Mouse (Mus musculus) myocyte (in vitro differentiated cells): ENCODE results near the gene Usp10. TPM values are rescaled to one million over a fixed set of nuclear protein-coding genes. Genes with fewer than 3 reads are reported as not detected.

Experiments used
- H3K27me3 ChIP-seq: one replicate; pipeline ENCODE4 v1.6.1; 2011; ENCODE audit not compliant: control insufficient read depth, insufficient read depth, insufficient read length
- H3K36me3 ChIP-seq: one replicate; pipeline ENCODE4 v1.6.1; 2011; ENCODE audit not compliant: control insufficient read depth, insufficient read depth
- H3K4me2 ChIP-seq: one replicate; pipeline ENCODE4 v1.6.1; 2011; ENCODE audit warnings: low read depth, control low read depth
- H3K4me3 ChIP-seq: one replicate; pipeline ENCODE4 v1.5.1; 2011; ENCODE audit warnings: mild to moderate bottlenecking, control low read depth, moderate library complexity
- H3K79me2 ChIP-seq: one replicate; pipeline ENCODE4 v1.6.1; 2011; ENCODE audit not compliant: control insufficient read depth, insufficient read depth
- H3ac ChIP-seq: one replicate; pipeline ENCODE4 v1.6.1; 2011; ENCODE audit not compliant: control insufficient read depth, insufficient read length
- CEBPB ChIP-seq: IDR thresholded peaks from 2 replicates; pipeline ENCODE4 v1.6.1; 2011; ENCODE audit warnings: mild to moderate bottlenecking, moderate library complexity; ENCODE audit not compliant: poor library complexity, insufficient read depth, severe bottlenecking
- E2F4 ChIP-seq: IDR thresholded peaks from one replicate; pipeline ENCODE4 v1.6.1; 2011; ENCODE audit warnings: mild to moderate bottlenecking, control low read depth, moderate library complexity; ENCODE audit not compliant: insufficient read depth
- MAX ChIP-seq: IDR thresholded peaks from one replicate; pipeline ENCODE4 v1.6.1; 2011; ENCODE audit warnings: low read depth, mild to moderate bottlenecking, control low read depth
- MYOD1 ChIP-seq, 3 experiments: IDR thresholded peaks; one replicate each; pipeline ENCODE4 v1.6.1; 2011; ENCODE audit warnings: control low read depth in 2 of 3, low read depth in 2 of 3, mild to moderate bottlenecking in 2 of 3, moderate library complexity in 1 of 3; ENCODE audit not compliant: insufficient read length in 2 of 3, control insufficient read depth in 1 of 3
- MYOG ChIP-seq, 3 experiments: IDR thresholded peaks; one replicate each; pipeline ENCODE4 v1.6.1; 2011; ENCODE audit warnings: control low read depth in 2 of 3, low read depth in 2 of 3, mild to moderate bottlenecking in 2 of 3; ENCODE audit not compliant: insufficient read length in 2 of 3, control insufficient read depth in 1 of 3, insufficient read depth in 1 of 3
- POLR2A ChIP-seq: IDR thresholded peaks from one replicate; pipeline ENCODE4 v1.6.1; 2011; ENCODE audit warnings: low read depth, mild to moderate bottlenecking, control low read depth, moderate library complexity; ENCODE audit not compliant: insufficient read length
- POLR2AphosphoS2 ChIP-seq: IDR thresholded peaks from one replicate; pipeline ENCODE4 v1.6.1; 2011; ENCODE audit warnings: low read depth, control low read depth; ENCODE audit not compliant: insufficient read length
- REST ChIP-seq: IDR thresholded peaks from one replicate; pipeline ENCODE4 v1.6.1; 2011; ENCODE audit warnings: mild to moderate bottlenecking, control low read depth, moderate library complexity; ENCODE audit not compliant: insufficient read depth, insufficient read length
- SRF ChIP-seq: IDR thresholded peaks from one replicate; pipeline ENCODE4 v1.6.1; 2011; ENCODE audit warnings: low read depth; ENCODE audit not compliant: control insufficient read depth, insufficient read length
- TCF12 ChIP-seq: IDR thresholded peaks from one replicate; pipeline ENCODE4 v1.6.1; 2011; ENCODE audit warnings: mild to moderate bottlenecking, control low read depth; ENCODE audit not compliant: poor library complexity, insufficient read depth, severe bottlenecking
- TCF3 ChIP-seq: IDR thresholded peaks from one replicate; pipeline ENCODE4 v1.6.1; 2011; ENCODE audit warnings: low read depth, control low read depth; ENCODE audit not compliant: insufficient read length
- USF1 ChIP-seq: IDR thresholded peaks from one replicate; pipeline ENCODE4 v1.6.1; 2011; ENCODE audit warnings: low read depth, mild to moderate bottlenecking, control low read depth, moderate library complexity
- polyA plus RNA-seq: library from polyadenylated mRNA; unstranded; fragments of >200 nt; fragmentation: generic; extraction: Trizol; gene quantifications from one replicate; pipeline ENCODE4 v1.2.1, GENCODE M21; 2012; ENCODE audit warnings: missing spikeins

The Usp10 gene
- polyA plus RNA-seq, 1 experiment, result 59.3 TPM

- Histone ChIP-seq H3K79me2 (no peaks in the 10 kb centered on the region), H3K4me3 (no peak overlapping the region), H3K4me2 (no peak overlapping the region)
Measured at GRCm38 (mm10) chr8:119994114-119994513, 84.0 kb downstream of the Usp10 start.

GRCm38 (mm10) chr8:119994556-119994955 is 84.4 kb downstream of the Usp10 start:
- Histone ChIP-seq H3K27me3 (peaks cover 32% of the 10 kb centered on the region), H3K4me2 (no peak overlapping the region), H3K4me3 (no peak overlapping the region), H3ac (no peak overlapping the region), H3K79me2 (no peaks in the 10 kb centered on the region), H3K36me3 (no peaks in the 10 kb centered on the region)
- no peak for TF ChIP-seq USF1
- TF ChIP-seq SRF, result no peak
- no peak for TF ChIP-seq POLR2A
- no peak for TF ChIP-seq MAX
- TF ChIP-seq TCF3, result no peak
- TF ChIP-seq REST, result no peak
- no peak for TF ChIP-seq CEBPB
- no peak for TF ChIP-seq MYOD1 (IDR thresholded peaks at IDR 0.05; ENCODE audit: control insufficient read depth in 1 of 3, insufficient read length in 2 of 3, low read depth in 2 of 3)
- no peak for TF ChIP-seq E2F4

More at GRCm38 (mm10) chr8:119994114-119994513, 84.0 kb downstream of the Usp10 start:
- H3K27me3 ChIP-seq, result peaks cover 32% of the 10 kb centered on the region
- TF ChIP-seq USF1 (no peak), REST (no peak), MYOD1 (IDR thresholded peaks at IDR 0.05; ENCODE audit: control insufficient read depth in 1 of 3, insufficient read length in 2 of 3, low read depth in 2 of 3) (no peak), E2F4 (no peak), CEBPB (no peak), SRF (no peak), POLR2A (no peak), POLR2AphosphoS2 (no peak), TCF12 (no peak), MAX (no peak), TCF3 (no peak), MYOG (IDR thresholded peaks at IDR 0.05; ENCODE audit: control insufficient read depth in 1 of 3, insufficient read depth in 1 of 3, insufficient read length in 2 of 3, low read depth in 2 of 3) (no peak)
- H3K36me3 ChIP-seq, result no peaks in the 10 kb centered on the region
- H3ac ChIP-seq, result no peak overlapping the region

GRCm38 (mm10) chr8:119997266-119997665 is 87.1 kb downstream of the Usp10 start:
- H3K79me2 ChIP-seq, result no peaks in the 10 kb centered on the region
- no peak overlapping the region for H3K4me3 ChIP-seq
- H3K36me3 ChIP-seq, result no peaks in the 10 kb centered on the region
- peaks cover 22% of the 10 kb centered on the region for H3K27me3 ChIP-seq
- H3K4me2 ChIP-seq, result no peak overlapping the region
- TF ChIP-seq CEBPB, result no peak
- TF ChIP-seq POLR2A, result no peak
- no peak for TF ChIP-seq E2F4
- no peak for TF ChIP-seq REST
- no peak for TF ChIP-seq MAX
- TF ChIP-seq USF1, result no peak
- no peak for TF ChIP-seq SRF
- no peak for TF ChIP-seq TCF3
- TF ChIP-seq POLR2AphosphoS2, result no peak
- TF ChIP-seq MYOG (IDR thresholded peaks at IDR 0.05; ENCODE audit: control insufficient read depth in 1 of 3, insufficient read depth in 1 of 3, insufficient read length in 2 of 3, low read depth in 2 of 3), result no peak
- TF ChIP-seq MYOD1 (IDR thresholded peaks at IDR 0.05; ENCODE audit: control insufficient read depth in 1 of 3, insufficient read length in 2 of 3, low read depth in 2 of 3), result no peak
- TF ChIP-seq TCF12, result no peak
- H3ac ChIP-seq, result no peak overlapping the region

GRCm38 (mm10) chr8:120000461-120000860 is 90.3 kb downstream of the Usp10 start:
- Histone ChIP-seq H3K4me2 (no peak overlapping the region), H3ac (no peak overlapping the region), H3K27me3 (no peaks in the 10 kb centered on the region), H3K36me3 (no peaks in the 10 kb centered on the region), H3K4me3 (no peak overlapping the region), H3K79me2 (no peaks in the 10 kb centered on the region)
- TF ChIP-seq E2F4 (no peak), MYOD1 (IDR thresholded peaks at IDR 0.05; ENCODE audit: control insufficient read depth in 1 of 3, insufficient read length in 2 of 3, low read depth in 2 of 3) (no peak), REST (no peak), TCF3 (no peak), SRF (no peak), TCF12 (no peak), CEBPB (no peak), POLR2A (no peak), POLR2AphosphoS2 (no peak), MAX (no peak)

- H3ac ChIP-seq, result no peak overlapping the region
- no peaks in the 10 kb centered on the region for H3K79me2 ChIP-seq
- H3K36me3 ChIP-seq, result no peaks in the 10 kb centered on the region
- H3K27me3 ChIP-seq, result no peaks in the 10 kb centered on the region
- no peak overlapping the region for H3K4me3 ChIP-seq
- no peak overlapping the region for H3K4me2 ChIP-seq
- TF ChIP-seq POLR2A (no peak), MAX (no peak), SRF (no peak), TCF12 (no peak), POLR2AphosphoS2 (no peak), E2F4 (no peak), TCF3 (no peak), REST (no peak), USF1 (no peak), MYOD1 (IDR thresholded peaks at IDR 0.05; ENCODE audit: control insufficient read depth in 1 of 3, insufficient read length in 2 of 3, low read depth in 2 of 3) (no peak), MYOG (IDR thresholded peaks at IDR 0.05; ENCODE audit: control insufficient read depth in 1 of 3, insufficient read depth in 1 of 3, insufficient read length in 2 of 3, low read depth in 2 of 3) (no peak), CEBPB (no peak)
Measured at GRCm38 (mm10) chr8:120001712-120002111, 91.6 kb downstream of the Usp10 start.
